Mouse (Mus musculus): ENCODE data around the gene Ccdc85b. TPM values are rescaled to one million over a fixed set of nuclear protein-coding genes. Genes with fewer than 3 reads are reported as not detected.
A peak's percentile ranks its signal among the peaks of the same experiment; 100 is the strongest.

Gene Ccdc85b
- total and polyA plus RNA-seq, 3 experiments, result 3.6 to 7.6 TPM; not detected in 1

DNA sequence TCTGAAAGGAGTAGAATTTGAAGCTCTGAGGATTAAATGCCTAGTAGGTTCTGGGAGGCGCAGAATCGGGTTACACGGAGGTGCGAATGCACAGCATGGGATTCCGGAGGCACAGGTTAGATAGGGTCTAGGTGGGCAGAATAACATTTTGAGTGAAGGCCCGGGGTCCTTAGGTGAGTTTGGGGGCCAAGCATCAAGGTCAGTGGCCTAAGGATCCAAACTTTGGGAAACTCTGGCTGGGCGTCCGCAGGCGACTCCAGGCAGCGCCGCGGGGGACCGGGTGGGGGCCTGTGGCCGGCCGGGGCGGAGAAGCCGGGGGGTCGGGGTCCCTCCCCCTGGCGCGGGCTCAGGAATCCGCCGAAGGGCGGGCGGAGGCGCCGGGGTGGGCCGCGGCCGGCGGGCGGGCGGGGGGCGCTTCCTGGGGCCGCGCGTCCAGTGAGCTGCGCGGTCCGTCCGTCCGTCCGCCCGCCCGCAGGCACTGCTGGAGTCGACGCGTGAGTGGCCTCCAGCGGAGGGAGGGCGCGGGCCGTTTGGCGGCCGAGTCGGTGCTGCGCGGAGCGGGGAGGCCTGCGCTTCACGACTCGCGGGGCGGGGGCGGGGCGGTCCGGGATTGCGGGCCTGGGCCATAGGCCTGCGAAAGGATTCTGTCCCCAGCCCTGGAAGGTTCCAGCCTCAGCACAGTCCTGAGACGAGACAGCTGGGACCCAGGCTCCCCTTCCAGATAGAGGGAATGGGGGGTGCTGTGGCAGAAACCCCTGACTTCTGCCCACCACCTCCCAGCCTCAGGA, 16.8 kb upstream of the Ccdc85b start:
- Histone ChIP-seq H3K9ac (ENCODE audit: control insufficient read depth, low read depth, low read length, poor library complexity, severe bottlenecking) (peak overlapping the region; percentile 78), H3K27me3 (ENCODE audit: control insufficient read depth in 1 of 2, insufficient read depth in 2 of 2, low read length in 2 of 2) (no peaks in the 10 kb centered on the region), H3K4me1 (ENCODE audit: control insufficient read depth in 1 of 2, insufficient read depth in 2 of 2, low read length in 2 of 2) (peaks cover 0 to 5% of the 10 kb centered on the region in 2 experiments; a peak in 1 of 4 replicates), H3K36me3 (ENCODE audit: control insufficient read depth in 1 of 2, insufficient read depth in 2 of 2, low read length in 2 of 2) (peaks cover 0 to 4% of the 10 kb centered on the region in 2 experiments; a peak in 2 of 4 replicates), H3K27ac (ENCODE audit: control insufficient read depth, low read depth, low read length) (peak overlapping the region; percentile 41; the same call in 1 of the 2 replicates), H3K79me2 (ENCODE audit: control insufficient read depth, insufficient read depth, low read length, poor library complexity) (no peaks in the 10 kb centered on the region; the same call in 1 of the 2 replicates), H3K4me3 (ENCODE audit: control insufficient read depth in 1 of 2, insufficient read depth in 1 of 2, low read depth in 2 of 2, low read length in 2 of 2) (peak overlapping the region; percentile 67 to 92), H3K9me3 (replicated peaks; ENCODE audit: insufficient read depth, low read length) (no peaks in the 10 kb centered on the region)
- no peak for DNase-seq (ENCODE audit: low read depth, low spot score)
- no peak for TF ChIP-seq MYB (IDR thresholded peaks at IDR 0.05; ENCODE audit: low read depth, low read length)
- 0 out of 2 replicates have a peak, but pooled peaks have one; percentile 1 for TF ChIP-seq MXI1 (IDR thresholded peaks at IDR 0.05; ENCODE audit: low read depth, low read length)
- TF ChIP-seq CHD2 (IDR thresholded peaks at IDR 0.05; ENCODE audit: low read length), result no peak
- TF ChIP-seq BHLHE40 (IDR thresholded peaks at IDR 0.05; ENCODE audit: borderline replicate concordance, low read depth, low read length), result no peak
- no peak for TF ChIP-seq USF2 (IDR thresholded peaks at IDR 0.05; ENCODE audit: borderline replicate concordance in 1 of 2, insufficient read depth in 1 of 2, low read depth in 1 of 2, low read length in 2 of 2)
- TF ChIP-seq JUND (IDR thresholded peaks at IDR 0.05; ENCODE audit: low read depth, low read length), result no peak
- no peak for TF ChIP-seq SIN3A (IDR thresholded peaks at IDR 0.05; ENCODE audit: low read length)
- no peak for TF ChIP-seq TAL1 (IDR thresholded peaks at IDR 0.05; ENCODE audit: low read length)
- no peak for TF ChIP-seq ZMIZ1 (IDR thresholded peaks at IDR 0.05; ENCODE audit: low read depth, low read length)
- TF ChIP-seq HCFC1 (IDR thresholded peaks at IDR 0.05; ENCODE audit: low read depth, low read length), result peak; percentile 11; the same call in 1 of the 2 replicates
- no peak for TF ChIP-seq MEF2A (IDR thresholded peaks at IDR 0.05; ENCODE audit: extremely low read depth, insufficient replicate concordance, low read depth, low read length, poor library complexity, severe bottlenecking)
- TF ChIP-seq EP300 (IDR thresholded peaks at IDR 0.05; ENCODE audit: low read depth in 1 of 2, low read length in 2 of 2), result no peak
- TF ChIP-seq SMC3 (IDR thresholded peaks at IDR 0.05; ENCODE audit: low read depth, low read length), result no peak
- no peak for TF ChIP-seq GATA1 (IDR thresholded peaks at IDR 0.05; ENCODE audit: low read depth, low read length)
- TF ChIP-seq RAD21 (IDR thresholded peaks at IDR 0.05; ENCODE audit: low read depth, low read length), result no peak
- TF ChIP-seq ELF1 (IDR thresholded peaks at IDR 0.05; ENCODE audit: low read depth, low read length), result no peak
- no peak for TF ChIP-seq ZNF384 (IDR thresholded peaks at IDR 0.05; ENCODE audit: low read depth, low read length)
- 0 out of 4 replicates have a peak, but pooled peaks of 1 of the 2 experiments have one; percentile 54 for TF ChIP-seq POLR2A (IDR thresholded peaks at IDR 0.05; ENCODE audit: control insufficient read depth in 1 of 2, insufficient read depth in 1 of 2, low read depth in 1 of 2, low read length in 2 of 2, poor library complexity in 1 of 2)

DNA sequence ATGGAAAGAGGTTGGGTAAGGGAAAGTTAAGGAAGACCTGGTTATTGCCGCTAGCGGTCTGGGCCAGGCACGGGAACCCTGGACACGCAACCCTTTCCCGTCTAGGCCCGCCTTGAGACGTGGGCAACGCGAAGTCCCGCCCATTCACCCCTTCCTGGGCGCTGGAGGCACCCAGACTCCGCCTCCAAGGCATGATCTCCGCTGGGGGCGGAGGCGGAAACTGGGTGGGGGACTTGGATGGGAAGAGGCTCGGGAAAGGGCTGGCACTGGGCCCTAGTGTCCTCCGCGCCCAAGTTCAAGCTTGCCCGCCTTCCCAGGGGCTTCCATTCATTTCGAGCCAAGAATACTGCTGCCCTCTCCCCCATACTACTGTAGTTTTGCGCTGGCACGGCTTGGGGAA, 16.0 kb upstream of the Ccdc85b start, which contains the start of gene Efemp2:
Gene Efemp2, plus strand, starts transcription at position 235 of the 400 bp plus-strand sequence.
- DNase-seq (ENCODE audit: low read depth, low spot score), result peak; percentile 95
- Histone ChIP-seq H3K36me3 (ENCODE audit: control insufficient read depth in 1 of 2, insufficient read depth in 2 of 2, low read length in 2 of 2) (peaks cover 0 to 4% of the 10 kb centered on the region in 2 experiments; a peak in 2 of 4 replicates), H3K9ac (ENCODE audit: control insufficient read depth, low read depth, low read length, poor library complexity, severe bottlenecking) (peak within 1 kb of the TSS; percentile 78), H3K4me1 (ENCODE audit: control insufficient read depth in 1 of 2, insufficient read depth in 2 of 2, low read length in 2 of 2) (peaks cover 0 to 5% of the 10 kb centered on the region in 2 experiments; a peak in 1 of 4 replicates), H3K9me3 (replicated peaks; ENCODE audit: insufficient read depth, low read length) (no peaks in the 10 kb centered on the region), H3K27me3 (ENCODE audit: control insufficient read depth in 1 of 2, insufficient read depth in 2 of 2, low read length in 2 of 2) (no peaks in the 10 kb centered on the region), H3K79me2 (ENCODE audit: control insufficient read depth, insufficient read depth, low read length, poor library complexity) (no peaks in the 10 kb centered on the region; the same call in 1 of the 2 replicates), H3K4me3 (ENCODE audit: control insufficient read depth in 1 of 2, insufficient read depth in 1 of 2, low read depth in 2 of 2, low read length in 2 of 2) (peak within 1 kb of the TSS; percentile 67 to 92), H3K27ac (ENCODE audit: control insufficient read depth, low read depth, low read length) (peak within 1 kb of the TSS; percentile 72)
- TF ChIP-seq ELF1 (IDR thresholded peaks at IDR 0.05; ENCODE audit: low read depth, low read length) (peak; percentile 81), NRF1 (IDR thresholded peaks at IDR 0.05; ENCODE audit: insufficient read depth, low read depth, low read length, poor library complexity, severe bottlenecking) (no peak), HCFC1 (IDR thresholded peaks at IDR 0.05; ENCODE audit: low read depth, low read length) (peak; percentile 68), KAT2A (conservative IDR thresholded peaks at IDR 0.05; ENCODE audit: low read depth, low read length) (peak; percentile 42; the same call in 1 of the 2 replicates), USF2 (IDR thresholded peaks at IDR 0.05; ENCODE audit: borderline replicate concordance in 1 of 2, insufficient read depth in 1 of 2, low read depth in 1 of 2, low read length in 2 of 2) (no peak), JUND (IDR thresholded peaks at IDR 0.05; ENCODE audit: low read depth, low read length) (no peak), RAD21 (IDR thresholded peaks at IDR 0.05; ENCODE audit: low read depth, low read length) (no peak), MYB (IDR thresholded peaks at IDR 0.05; ENCODE audit: low read depth, low read length) (no peak), EP300 (IDR thresholded peaks at IDR 0.05; ENCODE audit: low read depth in 1 of 2, low read length in 2 of 2) (0 out of 4 replicates have a peak, but pooled peaks of 1 of the 2 experiments have one; percentile 20), MEF2A (IDR thresholded peaks at IDR 0.05; ENCODE audit: extremely low read depth, insufficient replicate concordance, low read depth, low read length, poor library complexity, severe bottlenecking) (no peak), TBP (IDR thresholded peaks at IDR 0.05; ENCODE audit: low read depth, low read length) (no peak; the same call in 1 of the 2 replicates), E2F4 (IDR thresholded peaks at IDR 0.05; ENCODE audit: borderline replicate concordance, low read depth, low read length) (no peak), RCOR1 (IDR thresholded peaks at IDR 0.05; ENCODE audit: low read depth, low read length) (0 out of 2 replicates have a peak, but pooled peaks have one; percentile 7), MAX (IDR thresholded peaks at IDR 0.05; ENCODE audit: low read length) (no peak), CHD2 (IDR thresholded peaks at IDR 0.05; ENCODE audit: low read length) (no peak), TCF12 (IDR thresholded peaks at IDR 0.05; ENCODE audit: low read depth, low read length) (peak; percentile 54; the same call in 1 of the 2 replicates), SMC3 (IDR thresholded peaks at IDR 0.05; ENCODE audit: low read depth, low read length) (no peak), MAZ (IDR thresholded peaks at IDR 0.05; ENCODE audit: low read depth, low read length) (peak; percentile 90), BHLHE40 (IDR thresholded peaks at IDR 0.05; ENCODE audit: borderline replicate concordance, low read depth, low read length) (0 out of 2 replicates have a peak, but pooled peaks have one; percentile 4)

Measured in MEL (cell line).